Mouse (Mus musculus) pancreas, adult 10 weeks (tissue): ENCODE results near the gene Zscan29. TPM values are rescaled to one million over a fixed set of nuclear protein-coding genes. Genes with fewer than 3 reads are reported as not detected.

Source experiments
- polyA plus RNA-seq: library from polyadenylated mRNA; stranded (reverse); fragments of 350-450 nt; fragmentation: Illumina TruSeq; extraction: RNeasy Lipid Tissue Mini Kit (QIAGEN cat#74804); gene quantifications from one replicate; pipeline ENCODE4 v1.2.3, GENCODE M21; 2015; ENCODE audit warnings: low read depth, low replicate concordance; ENCODE audit not compliant: insufficient read depth

Zscan29 gene
- 4.1 TPM for polyA plus RNA-seq

GRCm38 (mm10) chr2:121170980-121171742 is at the start of gene Zscan29:
TSS of gene Zscan29 (minus strand) at chr2:121171125.

GRCm38 (mm10) chr2:121170481-121170971 is 399 bp downstream of the Zscan29 start, which contains the start of gene Tubgcp4:
TSS of gene Tubgcp4 (plus strand) at chr2:121170654.

DNA sequence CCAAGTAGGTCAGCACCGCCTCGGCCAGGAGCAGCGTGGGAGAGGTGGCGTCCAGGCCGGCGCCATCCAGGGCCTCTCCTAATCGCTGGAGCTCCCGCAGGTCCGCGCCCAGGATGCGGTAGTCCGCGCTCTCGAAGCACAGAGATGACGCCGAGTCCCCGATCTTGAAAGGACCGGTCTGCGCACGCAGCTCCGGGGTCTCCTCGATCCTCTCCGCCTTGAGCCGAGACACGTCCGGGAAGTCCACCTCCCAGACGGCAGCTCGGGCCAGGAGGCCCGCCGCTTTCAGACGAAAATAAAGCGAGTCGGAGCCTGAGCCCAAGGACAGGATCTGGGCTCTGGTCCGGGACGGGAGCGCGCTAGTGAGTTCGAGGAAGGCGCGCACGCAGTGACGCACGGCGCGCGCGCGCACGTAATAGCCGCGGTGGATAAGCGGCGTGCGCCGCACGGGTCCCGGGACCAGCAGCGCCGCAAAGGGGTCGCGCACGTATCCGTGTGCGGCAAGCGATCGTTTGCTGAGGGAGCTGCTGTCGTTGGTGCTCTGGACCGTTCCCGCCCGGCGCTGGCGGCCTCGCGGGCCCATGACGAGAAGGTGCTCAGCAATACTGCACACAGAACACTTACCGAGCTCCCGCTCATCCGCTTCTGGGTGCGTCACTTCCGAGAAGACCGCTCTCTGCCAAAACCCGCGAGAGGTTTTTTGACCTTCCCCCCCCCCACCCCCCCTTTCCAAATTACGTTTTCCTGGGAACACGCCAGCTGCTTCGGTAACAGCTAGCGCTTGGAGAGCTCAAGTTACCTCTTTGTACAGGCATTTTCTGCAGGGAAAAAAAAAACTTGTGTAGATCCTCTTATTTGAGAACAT is 30.7 kb downstream of the Zscan29 start, which contains the start of the genes Adal and Lcmt2:
Gene Adal (plus strand): TSS at position 411 of the 865 bp plus-strand sequence.
Gene Lcmt2 (minus strand): TSS at position 636 of the 865 bp plus-strand sequence.

DNA sequence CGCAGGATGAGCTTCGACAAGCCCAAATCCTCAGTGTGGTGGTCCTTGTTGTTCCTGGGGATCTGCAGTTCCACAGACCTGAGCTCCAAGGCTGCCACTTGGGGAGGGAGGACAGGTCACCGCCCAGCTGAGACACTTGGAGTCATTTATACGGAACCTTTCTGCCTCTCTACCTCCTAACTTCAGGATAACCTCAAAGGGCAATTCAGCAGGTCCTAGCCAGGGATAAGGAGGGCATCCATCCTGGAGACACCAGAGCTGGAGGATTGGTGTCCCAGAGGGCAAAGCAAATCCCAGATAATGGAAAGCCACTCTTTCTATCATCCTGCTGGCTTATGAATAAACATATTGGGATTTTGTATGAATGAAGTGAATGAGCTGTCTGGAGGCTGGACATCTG is 61.2 kb downstream of the Zscan29 start, which contains the start of gene Tgm7:
Gene Tgm7 (minus strand): TSS at position 101 of the 400 bp plus-strand sequence.

Other genes starting within 250 kb of the Zscan29 start
- gene Ubr1, start 200.4 kb downstream of the Zscan29 start, polyA plus RNA-seq: 9.2 TPM
- gene Tmem62, start 194.1 kb downstream of the Zscan29 start, polyA plus RNA-seq: 3.8 TPM
- 10.7 TPM for gene Ccndbp1, start 162.7 kb downstream of the Zscan29 start, polyA plus RNA-seq
- not detected for gene Epb42, start 134.1 kb downstream of the Zscan29 start, polyA plus RNA-seq
- gene Tgm5, start 85.3 kb downstream of the Zscan29 start, polyA plus RNA-seq: not detected
- not detected for gene Tgm7, start 61.3 kb downstream of the Zscan29 start, polyA plus RNA-seq
- 4.0 TPM for gene Adal, start 30.7 kb downstream of the Zscan29 start, polyA plus RNA-seq
- gene Lcmt2, start 30.5 kb downstream of the Zscan29 start, polyA plus RNA-seq: 2.0 TPM
- 8.5 TPM for gene Tubgcp4, start 471 bp downstream of the Zscan29 start, polyA plus RNA-seq
- 18.3 TPM for gene Trp53bp1, start 100.3 kb upstream of the Zscan29 start, polyA plus RNA-seq
- gene Map1a, start 118.5 kb upstream of the Zscan29 start, polyA plus RNA-seq: 3.7 TPM
- 6.6 TPM for gene Ppip5k1, start 184.3 kb upstream of the Zscan29 start, polyA plus RNA-seq
- gene Ckmt1, start 186.6 kb upstream of the Zscan29 start, polyA plus RNA-seq: 9.1 TPM
- gene Strc, start 216.0 kb upstream of the Zscan29 start, polyA plus RNA-seq: not detected
- gene Pdia3, start 242.7 kb upstream of the Zscan29 start, polyA plus RNA-seq: 94.6 TPM
- 1.4 TPM for gene Catsper2, start 242.7 kb upstream of the Zscan29 start, polyA plus RNA-seq